Mouse (Mus musculus): ENCODE data around the gene Eps8l1. TPM values are rescaled to one million over a fixed set of nuclear protein-coding genes. Genes with fewer than 3 reads are reported as not detected.
"Not testable (repeated sequence)": the region's sequence is repeated elsewhere in the genome, so short reads cannot be mapped to it uniquely, and the experiment has no call there.

The Eps8l1 gene
- polyA plus RNA-seq, 1 experiment, result 0.76 TPM

GRCm38 (mm10) chr7:4524212-4524922, 63.9 kb downstream of the Eps8l1 start, which contains the start of gene Tnni3:
TSS of gene Tnni3 (minus strand) at chr7:4524229.
- not testable (repeated sequence) for H3K27ac ChIP-seq (ENCODE audit: insufficient read depth, low read depth, low read length); H3K4me1 ChIP-seq (ENCODE audit: control insufficient read depth, insufficient read depth, insufficient read length, low read length); H3K36me3 ChIP-seq (ENCODE audit: control insufficient read depth, insufficient read depth, low read length); H3K27me3 ChIP-seq (ENCODE audit: control insufficient read depth, insufficient read depth, low read length); H3K4me3 ChIP-seq (ENCODE audit: low read depth, low read length)
- WGBS, result 53% methylated on average over 15 of the region's 15 CpGs
- TF ChIP-seq CTCF (IDR thresholded peaks at IDR 0.05; ENCODE audit: extremely low read depth, insufficient read length, insufficient replicate concordance, low read depth, low read length), result peak; percentile 56; the same call in 1 of the 2 replicates

- Histone ChIP-seq H3K4me1 (ENCODE audit: control insufficient read depth, insufficient read depth, insufficient read length, low read length) (peaks cover 6% of the 10 kb centered on the region; the same call in 1 of the 2 replicates), H3K4me3 (ENCODE audit: low read depth, low read length) (peak overlapping the region; percentile 55), H3K27me3 (ENCODE audit: control insufficient read depth, insufficient read depth, low read length) (peaks cover 3% of the 10 kb centered on the region), H3K36me3 (ENCODE audit: control insufficient read depth, insufficient read depth, low read length) (no peaks in the 10 kb centered on the region), H3K27ac (ENCODE audit: insufficient read depth, low read depth, low read length) (peak overlapping the region; percentile 27; the same call in 1 of the 2 replicates)
- 26% methylated on average over 40 of the region's 40 CpGs for WGBS
- TF ChIP-seq CTCF (IDR thresholded peaks at IDR 0.05; ENCODE audit: extremely low read depth, insufficient read length, insufficient replicate concordance, low read depth, low read length) (peak; percentile 74), POLR2A (IDR thresholded peaks at IDR 0.05; ENCODE audit: low read depth, low read length) (no peak)
Observed at GRCm38 (mm10) chr7:4526341-4527301, 66.1 kb downstream of the Eps8l1 start.

- TF ChIP-seq CTCF (IDR thresholded peaks at IDR 0.05; ENCODE audit: extremely low read depth, insufficient read length, insufficient replicate concordance, low read depth, low read length), result no peak
- TF ChIP-seq POLR2A (IDR thresholded peaks at IDR 0.05; ENCODE audit: low read depth, low read length), result no peak
- H3K4me1 ChIP-seq (ENCODE audit: control insufficient read depth, insufficient read depth, insufficient read length, low read length), result peaks cover 8% of the 10 kb centered on the region
- no peaks in the 10 kb centered on the region for H3K27me3 ChIP-seq (ENCODE audit: control insufficient read depth, insufficient read depth, low read length)
- H3K4me3 ChIP-seq (ENCODE audit: low read depth, low read length), result peak overlapping the region; percentile 7; the same call in 1 of the 2 replicates
- 84% methylated on average over 18 of the region's 18 CpGs for WGBS
- H3K36me3 ChIP-seq (ENCODE audit: control insufficient read depth, insufficient read depth, low read length), result no peaks in the 10 kb centered on the region
- no peak overlapping the region for H3K27ac ChIP-seq (ENCODE audit: insufficient read depth, low read depth, low read length)
Observed at GRCm38 (mm10) chr7:4527302-4527689, 66.8 kb downstream of the Eps8l1 start.

Other genes with a start within 250 kb of the Eps8l1 start
- 0.22 and 0.23 TPM in 2 replicates for gene Lilra5, start 222.9 kb upstream of the Eps8l1 start, polyA plus RNA-seq (2012; rRNA removed)
- 0.06 and 0.15 TPM in 2 replicates for gene Ncr1, start 123.0 kb upstream of the Eps8l1 start, polyA plus RNA-seq (2012; rRNA removed)
- gene Gp6, start 62.9 kb upstream of the Eps8l1 start, polyA plus RNA-seq (2012; rRNA removed), result 0.01 TPM in 1 of 2 replicates, not detected in the other
- gene Rdh13, start 15.0 kb upstream of the Eps8l1 start, polyA plus RNA-seq (2012; rRNA removed), result 9.9 and 12.3 TPM in 2 replicates
- 58.0 and 59.2 TPM in 2 replicates for gene Ppp1r12c, start 41.0 kb downstream of the Eps8l1 start, polyA plus RNA-seq (2012; rRNA removed)
- gene Tnnt1, start 55.7 kb downstream of the Eps8l1 start, polyA plus RNA-seq (2012; rRNA removed), result 0.22 and 0.58 TPM in 2 replicates
- 0.43 and 1.4 TPM in 2 replicates for gene Tnni3, start 63.6 kb downstream of the Eps8l1 start, polyA plus RNA-seq (2012; rRNA removed)
- gene Dnaaf3, start 71.8 kb downstream of the Eps8l1 start, polyA plus RNA-seq (2012; rRNA removed), result 1.1 and 1.9 TPM in 2 replicates
- 4.6 and 9.4 TPM in 2 replicates for gene Syt5, start 86.9 kb downstream of the Eps8l1 start, polyA plus RNA-seq (2012; rRNA removed)
- 52.0 and 151 TPM in 2 replicates for gene Ptprh, start 143.4 kb downstream of the Eps8l1 start, polyA plus RNA-seq (2012; rRNA removed)
- 65.5 and 261 TPM in 2 replicates for gene Tmem86b, start 170.7 kb downstream of the Eps8l1 start, polyA plus RNA-seq (2012; rRNA removed)
- gene Ppp6r1, start 198.3 kb downstream of the Eps8l1 start, polyA plus RNA-seq (2012; rRNA removed), result 69.9 and 142 TPM in 2 replicates
- 23.4 and 29.0 TPM in 2 replicates for gene Hspbp1, start 224.4 kb downstream of the Eps8l1 start, polyA plus RNA-seq (2012; rRNA removed)
- 1.6 and 1.9 TPM in 2 replicates for gene Brsk1, start 229.9 kb downstream of the Eps8l1 start, polyA plus RNA-seq (2012; rRNA removed)